Mouse (Mus musculus): ENCODE measurements around the gene 6720489N17Rik.
"Not testable (repeated sequence)": the region's sequence is repeated elsewhere in the genome, so short reads cannot be mapped to it uniquely, and the experiment has no call there.

DNA sequence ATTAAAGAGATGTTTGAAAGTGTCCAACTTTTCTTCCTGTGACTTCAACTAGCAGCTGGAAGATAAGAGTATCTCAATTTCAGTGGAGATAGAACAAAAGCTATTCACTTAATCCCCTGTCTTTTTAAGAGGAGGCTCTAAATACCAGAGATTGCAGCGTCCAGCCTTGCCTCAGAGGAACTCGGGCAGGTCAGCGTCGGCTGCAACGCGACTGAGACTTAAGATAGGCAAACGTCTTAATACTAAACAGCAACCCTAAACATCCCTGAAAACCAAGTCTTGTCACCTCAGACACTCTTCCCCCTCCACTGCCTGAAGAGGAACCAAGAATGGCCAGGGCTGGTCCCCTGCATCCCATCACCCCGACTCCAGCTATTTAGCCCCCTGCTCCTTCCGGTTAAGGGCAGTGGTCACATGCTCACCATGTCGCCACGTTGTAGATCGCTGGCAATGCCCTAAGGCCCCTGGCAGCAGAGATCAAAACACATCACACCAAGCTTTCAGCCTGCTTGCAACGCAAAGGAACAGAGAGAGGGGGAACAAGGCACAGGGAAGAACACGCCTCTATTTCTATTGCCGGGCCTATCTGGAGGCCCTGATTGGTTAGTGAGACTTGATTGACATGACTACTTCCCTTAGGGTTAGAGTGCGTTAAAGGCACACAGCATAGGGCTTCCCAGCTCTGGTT lies 28.8 kb upstream of the 6720489N17Rik start:
- not testable (repeated sequence) for TF ChIP-seq CTCF (IDR thresholded peaks at IDR 0.05 in 2 of 3, conservative IDR thresholded peaks at IDR 0.05 in 1 of 3; ENCODE audit: control insufficient read depth in 1 of 3, insufficient read depth in 1 of 3, low read depth in 2 of 3, low read length in 3 of 3, poor library complexity in 1 of 3, severe bottlenecking in 1 of 3); MAX (IDR thresholded peaks at IDR 0.05; ENCODE audit: low read length); E2F4 (IDR thresholded peaks at IDR 0.05; ENCODE audit: borderline replicate concordance, low read depth, low read length)
